Mouse (Mus musculus) layer of hippocampus, adult 11-12 months (tissue): ENCODE measurements at regions not wholly inside any gene's neighbourhood (a gene's known extent, or its start where the extent isn't known, plus 50 kb on each side); places are given as distances from the start of the nearest gene placed in this dataset.

ENCODE experiments used
- DNase-seq: peaks from one replicate; pipeline ENCODE4 v3.0.0; 2022; ENCODE audit warnings: low spot score

- peak; percentile 58 for DNase-seq
Measured at GRCm38 (mm10) chr5:78993258-78993657, 1585.4 kb upstream of the Igfbp7 start.

- DNase-seq: no peak
Measured at GRCm38 (mm10) chr5:78989714-78990113, 1581.9 kb upstream of the Igfbp7 start.

- DNase-seq: no peak
Measured at GRCm38 (mm10) chr5:78976480-78977041, 1568.7 kb upstream of the Igfbp7 start.

DNA sequence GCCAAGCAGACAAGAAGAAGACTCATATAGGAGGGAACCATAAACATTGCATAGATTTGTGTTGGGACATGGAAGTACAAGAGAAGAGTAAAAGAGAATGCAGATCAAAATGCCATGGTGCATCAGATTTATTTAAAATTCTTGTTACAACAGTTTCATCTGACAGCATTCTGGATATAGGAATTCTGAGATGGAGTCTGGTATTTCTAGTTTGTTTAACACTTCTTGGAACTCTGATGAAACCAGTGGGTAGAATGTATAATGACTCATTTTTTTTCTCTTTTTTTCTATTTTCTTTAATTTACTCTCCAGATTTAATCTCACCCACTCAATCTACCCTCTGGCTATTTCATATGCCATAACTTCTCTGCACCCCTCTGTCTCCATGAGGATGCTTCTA lies 1537.9 kb upstream of the Igfbp7 start:
- DNase-seq: no peak

DNA sequence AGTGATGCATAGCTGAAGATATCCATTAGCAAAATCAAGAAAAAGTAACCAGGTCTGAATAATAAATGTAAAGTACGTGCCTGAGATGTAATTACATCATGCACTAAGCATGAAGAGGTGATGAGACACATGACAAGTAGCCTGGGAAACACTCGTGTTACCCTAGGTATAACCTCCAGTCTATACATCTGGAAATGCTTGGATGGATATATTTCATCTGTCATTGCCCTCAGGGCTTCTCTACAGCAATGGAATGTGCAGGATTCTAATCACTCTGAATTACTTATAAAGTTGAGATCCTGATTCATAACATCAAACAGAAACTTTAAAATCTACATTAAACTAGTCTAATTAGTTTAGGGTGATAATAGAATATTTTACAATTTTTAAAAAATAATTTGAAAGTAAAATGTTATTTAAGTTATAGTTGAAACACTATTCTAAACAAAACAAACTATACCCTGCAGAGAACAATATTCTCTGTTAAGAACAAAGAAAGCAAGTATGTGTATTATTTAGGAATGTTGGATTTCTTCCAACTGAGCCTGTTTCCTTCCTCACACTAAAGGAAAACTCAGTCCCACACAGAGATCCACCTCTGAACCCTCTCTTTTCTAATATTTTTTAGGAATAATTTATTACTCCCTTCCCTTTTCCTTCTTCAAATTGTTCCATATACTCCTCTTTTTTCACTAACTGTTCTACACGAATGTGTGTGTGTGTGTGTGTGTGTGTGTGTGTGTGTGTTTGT lies 1514.2 kb upstream of the Igfbp7 start:
- DNase-seq: no peak

DNA sequence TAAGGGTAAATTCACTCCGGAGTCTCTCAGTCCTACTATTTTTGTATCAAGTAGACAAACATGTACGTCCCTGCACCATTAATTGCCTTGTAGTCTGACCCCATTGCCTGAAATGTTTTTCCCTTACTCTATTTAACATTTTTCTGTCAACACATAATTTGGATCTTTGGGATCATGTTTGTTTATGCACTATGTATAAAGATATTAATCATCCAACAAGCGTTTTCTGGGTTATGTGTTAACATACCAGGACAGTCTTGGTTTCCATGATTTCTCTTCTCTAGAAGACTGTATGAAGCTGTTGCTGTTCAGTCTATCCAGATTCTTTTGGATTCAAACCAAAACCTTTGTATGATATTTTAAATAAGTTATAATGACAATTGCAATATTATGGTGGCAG lies 1492.3 kb upstream of the Igfbp7 start:
- DNase-seq: no peak

- DNase-seq: no peak
Measured at GRCm38 (mm10) chr5:78878775-78879174, 1470.9 kb upstream of the Igfbp7 start.

DNA sequence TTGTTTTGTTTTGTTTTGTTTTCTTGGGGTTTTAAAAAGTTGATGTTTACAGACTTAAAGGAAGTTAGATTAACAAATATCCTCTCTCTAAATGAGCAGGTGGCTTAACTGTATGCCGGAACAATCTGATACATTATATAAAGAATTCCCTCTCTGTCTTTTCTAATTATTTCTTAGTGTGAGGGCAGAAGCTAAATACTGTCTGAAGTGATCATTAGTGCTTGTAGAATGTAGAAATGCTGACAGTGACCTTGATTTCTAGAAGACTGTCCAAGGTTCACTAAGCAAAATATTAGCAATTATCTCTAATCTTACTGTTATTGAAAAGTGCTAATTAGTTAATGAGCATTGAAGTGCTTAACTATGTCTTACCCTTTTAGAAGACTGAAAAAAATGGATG lies 1437.3 kb upstream of the Igfbp7 start:
- no peak for DNase-seq

DNA sequence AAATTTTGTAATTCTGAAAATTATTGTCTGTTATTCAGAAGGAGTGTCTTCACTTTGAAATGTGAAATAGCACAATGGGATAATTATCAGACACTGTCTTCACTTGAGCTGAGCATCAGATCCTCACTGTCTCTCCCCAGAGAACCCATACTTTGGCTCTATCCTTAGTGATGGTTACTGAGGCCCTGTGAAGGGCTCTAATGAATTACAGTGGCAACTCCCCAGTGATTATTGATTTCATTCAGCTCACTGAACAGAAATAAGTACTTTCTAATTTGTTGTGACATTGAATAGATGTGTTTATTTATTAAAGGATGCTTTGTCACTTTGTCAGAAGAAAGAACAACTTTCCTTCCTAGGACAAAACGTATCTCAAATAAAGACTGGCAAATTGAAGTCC lies 1389.5 kb upstream of the Igfbp7 start:
- DNase-seq: no peak
